Mouse (Mus musculus): Measurements from ENCODE around the gene Pawr.

The Pawr gene

DNA sequence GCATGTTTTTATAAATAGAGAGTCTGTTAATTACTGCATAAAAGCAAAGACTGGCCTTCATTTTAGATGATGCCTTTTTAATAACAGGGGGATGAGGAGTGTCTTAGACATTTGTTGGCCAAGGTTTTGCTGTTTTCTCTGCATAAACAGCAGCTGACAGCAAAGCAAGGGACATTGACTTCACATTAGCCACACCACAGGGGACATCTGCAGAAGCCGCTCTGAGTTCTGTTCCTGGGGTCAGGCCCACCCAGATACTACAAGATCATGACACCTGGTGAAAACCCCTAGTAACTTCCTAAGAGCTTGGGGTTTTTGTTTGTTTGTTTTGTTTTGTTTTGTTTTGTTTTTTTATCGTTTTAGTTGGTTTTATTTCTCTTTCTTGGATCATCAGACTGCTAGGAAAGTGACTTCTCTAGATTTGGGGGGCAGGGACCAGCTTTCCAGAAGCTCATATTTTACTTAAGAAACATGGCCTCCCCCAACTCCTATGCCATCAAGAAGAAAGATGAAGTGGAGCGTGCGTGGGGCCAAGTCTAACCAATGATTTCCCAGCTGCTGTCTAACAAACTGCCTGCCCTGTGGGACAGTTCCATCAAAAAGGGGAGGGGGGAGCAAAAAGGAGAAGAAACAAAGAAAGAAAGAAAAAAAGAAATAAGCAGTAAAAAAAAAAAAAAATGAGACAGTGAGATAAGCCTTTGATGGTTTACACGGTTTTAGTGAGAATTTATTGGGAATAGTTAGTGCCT, 57.4 kb downstream of the Pawr start:
- no peak for DNase-seq (ENCODE audit: low spot score in 2 of 2)

DNA sequence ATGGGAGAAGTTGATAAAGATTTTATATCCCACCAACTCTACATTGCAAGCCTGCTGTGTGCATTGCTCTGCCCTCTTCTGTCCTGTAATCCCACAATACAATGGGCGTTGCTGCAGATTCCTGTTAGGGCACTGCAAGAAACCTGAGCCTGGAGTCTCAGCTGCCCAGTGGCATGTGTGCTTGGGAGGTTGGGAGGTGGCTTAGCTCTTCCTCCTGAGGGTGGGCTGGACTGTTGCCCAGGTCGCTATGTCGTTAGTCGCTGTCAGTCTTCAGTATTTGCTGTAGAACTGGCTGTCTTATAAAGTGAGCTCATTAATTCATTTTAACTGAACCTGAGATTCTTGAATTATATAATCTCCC, 58.0 kb downstream of the Pawr start:
- DNase-seq (ENCODE audit: low spot score in 2 of 2), result no peak

DNA sequence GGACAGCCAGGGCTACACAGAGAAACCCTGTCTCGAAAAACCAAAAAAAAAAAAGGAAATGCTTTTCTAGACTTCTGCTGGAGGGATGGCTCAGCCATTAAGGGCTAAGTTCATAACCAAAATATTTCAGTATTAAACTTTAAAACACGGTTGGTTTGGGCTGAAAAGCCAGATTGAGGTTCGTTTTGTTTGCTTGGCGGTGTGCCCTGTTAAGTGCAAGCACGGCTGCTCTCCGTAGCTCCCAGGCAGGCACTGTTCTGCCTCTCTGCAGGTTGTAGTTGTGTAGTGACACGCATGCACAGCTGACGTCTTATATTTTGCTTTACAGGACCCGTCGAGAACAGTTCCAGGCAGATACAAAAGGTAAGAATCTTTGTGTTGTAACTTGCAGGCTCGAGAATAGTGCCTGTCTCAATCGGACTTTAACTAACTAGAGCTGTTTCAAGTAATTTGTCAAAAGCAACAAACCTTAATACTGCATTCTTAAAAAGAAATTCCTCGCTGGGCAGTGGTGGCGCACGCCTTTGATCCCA, 59.5 kb downstream of the Pawr start:
- DNase-seq (ENCODE audit: low spot score in 2 of 2), result no peak

DNA sequence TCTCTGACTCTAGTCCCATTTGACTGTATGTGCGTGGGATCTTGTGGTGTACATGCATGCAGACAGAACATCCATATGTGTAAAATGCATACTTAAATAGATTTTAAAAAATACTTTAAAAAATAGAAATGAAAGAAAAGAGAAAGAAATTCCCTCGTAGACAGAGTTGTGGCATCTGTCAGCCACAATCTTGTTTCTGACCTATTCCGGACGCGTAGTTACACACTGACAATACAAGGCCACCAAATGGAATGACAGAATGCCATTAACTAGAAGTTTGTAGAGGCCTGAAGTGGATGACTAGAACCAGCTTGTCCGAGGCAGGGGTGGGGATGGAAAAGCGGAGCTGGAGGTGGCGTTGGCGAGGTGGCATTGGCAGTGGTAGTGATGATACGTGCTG, 60.2 kb downstream of the Pawr start:
- no peak for DNase-seq (ENCODE audit: low spot score in 2 of 2)

DNA sequence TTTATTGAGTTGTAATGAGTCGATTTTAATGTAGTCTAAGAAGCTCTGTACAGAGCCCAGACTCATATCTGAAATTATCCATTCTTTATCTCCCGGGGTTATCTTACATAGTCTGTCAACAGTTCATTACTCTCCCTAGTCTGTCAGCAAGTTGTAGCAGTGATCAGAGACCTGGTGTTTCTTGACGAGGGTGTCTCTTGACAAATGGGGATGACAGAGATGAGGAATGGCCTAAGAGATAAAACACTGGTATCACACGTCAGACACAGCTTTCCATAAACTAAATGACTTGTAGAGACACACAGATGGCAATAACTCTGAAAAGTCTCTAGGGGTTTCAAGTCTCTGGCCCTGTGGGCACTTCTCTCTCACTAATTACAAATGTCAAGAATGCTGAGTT, 62.4 kb downstream of the Pawr start:
- no peak for DNase-seq (ENCODE audit: low spot score in 2 of 2)

DNA sequence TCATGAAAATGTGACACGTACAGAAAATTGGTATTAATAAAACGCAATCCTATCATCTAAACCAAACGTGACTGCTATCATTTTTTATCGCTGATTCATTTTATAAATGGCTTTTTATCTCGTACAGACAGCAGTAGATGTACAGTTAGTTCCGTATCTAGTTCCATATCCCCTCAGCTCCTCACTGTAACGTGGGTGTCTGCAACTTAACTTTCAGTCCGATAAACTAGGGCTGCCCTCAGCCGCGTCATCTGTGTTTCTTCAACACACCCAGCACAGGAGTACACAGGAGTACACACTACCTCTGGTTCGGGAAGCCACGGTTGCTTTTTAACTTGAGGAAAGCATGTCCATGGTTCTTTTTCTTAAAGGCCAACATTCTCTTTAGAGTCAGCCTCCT, 63.3 kb downstream of the Pawr start:
- no peak for DNase-seq (ENCODE audit: low spot score in 2 of 2)

DNA sequence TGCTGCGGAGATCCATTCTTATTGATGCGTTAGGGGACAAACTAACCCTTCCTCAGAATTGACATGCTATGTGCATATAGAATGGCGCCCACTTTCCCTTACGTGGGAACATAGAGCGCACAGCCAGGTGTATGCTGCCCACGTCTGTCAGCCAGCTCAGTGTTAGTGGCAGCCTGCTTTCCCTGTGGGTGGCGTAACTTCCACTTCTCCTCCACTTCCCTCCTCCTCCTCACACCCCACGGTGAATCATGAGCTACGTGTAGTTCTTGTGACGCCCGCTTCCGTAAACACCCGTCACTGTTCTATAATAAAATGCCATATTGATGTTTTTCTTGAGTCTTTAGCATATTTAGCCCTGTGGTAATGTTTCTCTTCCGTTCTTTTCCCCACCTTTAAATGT, 63.7 kb downstream of the Pawr start:
- DNase-seq (ENCODE audit: low spot score in 2 of 2), result no peak

DNA sequence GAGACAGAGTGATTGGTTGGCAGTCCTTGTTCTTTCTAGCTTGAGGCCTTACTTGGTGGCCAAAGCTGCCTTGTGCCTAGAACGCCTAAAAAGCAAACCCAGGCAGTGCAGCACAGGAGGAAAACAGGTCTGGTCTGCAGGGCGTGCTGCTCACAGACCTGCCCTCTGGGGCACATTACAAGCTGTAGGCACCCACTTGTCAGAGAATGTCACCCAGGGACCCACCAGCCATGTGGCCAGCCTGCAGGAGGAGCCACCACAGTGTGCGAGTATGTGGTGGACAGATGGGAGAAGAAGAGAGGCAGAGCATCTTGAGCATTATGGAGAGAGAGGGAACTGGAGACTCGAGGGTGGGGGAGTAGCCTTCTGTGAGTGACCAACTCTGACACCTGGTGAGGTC, 70.8 kb downstream of the Pawr start:
- DNase-seq (ENCODE audit: low spot score in 2 of 2), result no peak

DNA sequence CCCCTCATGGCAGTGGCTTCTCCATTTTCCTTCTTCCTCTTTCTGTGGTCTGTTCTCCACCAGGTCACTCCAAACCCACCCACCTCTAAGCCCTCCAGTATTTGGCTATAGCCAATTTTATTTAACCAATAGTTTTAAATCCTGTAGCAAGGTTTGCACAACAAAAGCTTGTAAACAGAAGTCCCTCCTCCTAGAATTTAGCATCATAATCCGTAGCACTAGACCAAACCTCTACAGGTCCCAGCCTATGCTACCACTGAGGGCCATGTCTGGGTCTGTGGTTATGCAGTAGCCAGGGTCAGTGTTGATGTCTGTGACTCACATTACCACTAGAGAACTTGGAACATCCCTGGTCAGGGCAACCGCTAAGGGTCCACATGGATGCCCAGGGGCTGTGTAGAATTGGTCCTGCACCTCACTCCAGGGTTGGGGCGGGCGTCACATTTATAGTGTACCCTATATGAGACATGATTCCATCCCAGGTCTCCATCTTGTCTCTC, 71.5 kb downstream of the Pawr start:
- no peak for DNase-seq (ENCODE audit: low spot score in 2 of 2)

DNA sequence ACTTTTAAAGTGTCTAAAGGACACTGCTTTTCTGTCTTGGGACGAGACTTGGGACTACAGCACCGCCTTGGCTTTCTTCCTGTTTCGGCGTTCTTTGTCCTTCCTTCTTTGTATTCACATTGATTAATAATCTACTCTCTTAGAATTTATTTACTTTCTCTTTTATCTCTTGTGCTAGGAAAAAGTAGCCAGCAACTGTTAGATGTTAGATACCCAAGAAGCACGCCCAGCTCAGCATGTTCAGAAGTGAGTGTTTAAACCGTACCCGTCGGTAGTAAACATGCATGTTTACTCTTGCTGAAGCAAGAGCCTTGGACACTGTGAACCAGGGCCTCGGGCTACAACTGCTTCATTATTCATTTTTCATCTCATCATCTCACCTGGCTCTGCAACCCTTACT, 72.2 kb downstream of the Pawr start:
- no peak for DNase-seq (ENCODE audit: low spot score in 2 of 2)

DNA sequence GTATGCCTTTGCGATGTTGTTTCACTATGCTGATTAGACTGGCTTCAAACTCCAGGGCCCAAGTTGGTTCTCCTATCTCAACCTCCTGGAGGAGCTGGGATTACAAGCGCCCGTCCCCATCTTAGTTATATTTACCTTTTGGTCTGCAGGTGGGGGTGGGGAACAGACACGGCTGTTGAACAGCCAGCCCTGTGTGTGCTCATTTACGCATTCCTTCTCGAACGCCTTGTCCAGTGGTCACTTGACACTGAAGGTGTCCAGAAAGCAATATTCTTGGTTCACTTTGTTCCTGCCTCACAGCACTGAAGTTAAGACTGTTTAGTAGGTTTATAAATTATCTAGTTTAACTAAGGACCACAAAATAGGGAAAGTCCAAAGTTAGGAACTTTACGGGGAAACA, 73.2 kb downstream of the Pawr start:
- DNase-seq (ENCODE audit: low spot score in 2 of 2), result no peak

DNA sequence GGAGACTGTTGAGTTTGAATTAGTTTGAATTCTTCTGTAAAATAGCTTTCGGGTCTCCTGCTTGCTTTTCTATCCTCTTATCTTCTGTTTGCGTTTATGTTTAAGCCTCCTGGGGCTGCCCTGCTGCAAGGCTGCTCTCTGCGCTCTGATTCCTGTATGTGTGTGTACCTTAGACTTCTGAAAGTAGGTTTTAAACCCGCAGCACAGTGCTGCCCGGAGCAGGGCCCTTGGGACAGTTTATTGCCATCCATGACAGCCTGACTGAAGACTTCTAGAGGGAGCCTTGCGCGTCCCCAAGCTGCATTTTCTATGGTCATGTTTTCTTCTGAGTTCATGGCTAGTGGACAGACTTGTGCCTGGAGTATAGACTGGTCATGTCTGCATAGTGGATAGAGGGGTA, 74.0 kb downstream of the Pawr start:
- DNase-seq (ENCODE audit: low spot score in 2 of 2), result no peak

DNA sequence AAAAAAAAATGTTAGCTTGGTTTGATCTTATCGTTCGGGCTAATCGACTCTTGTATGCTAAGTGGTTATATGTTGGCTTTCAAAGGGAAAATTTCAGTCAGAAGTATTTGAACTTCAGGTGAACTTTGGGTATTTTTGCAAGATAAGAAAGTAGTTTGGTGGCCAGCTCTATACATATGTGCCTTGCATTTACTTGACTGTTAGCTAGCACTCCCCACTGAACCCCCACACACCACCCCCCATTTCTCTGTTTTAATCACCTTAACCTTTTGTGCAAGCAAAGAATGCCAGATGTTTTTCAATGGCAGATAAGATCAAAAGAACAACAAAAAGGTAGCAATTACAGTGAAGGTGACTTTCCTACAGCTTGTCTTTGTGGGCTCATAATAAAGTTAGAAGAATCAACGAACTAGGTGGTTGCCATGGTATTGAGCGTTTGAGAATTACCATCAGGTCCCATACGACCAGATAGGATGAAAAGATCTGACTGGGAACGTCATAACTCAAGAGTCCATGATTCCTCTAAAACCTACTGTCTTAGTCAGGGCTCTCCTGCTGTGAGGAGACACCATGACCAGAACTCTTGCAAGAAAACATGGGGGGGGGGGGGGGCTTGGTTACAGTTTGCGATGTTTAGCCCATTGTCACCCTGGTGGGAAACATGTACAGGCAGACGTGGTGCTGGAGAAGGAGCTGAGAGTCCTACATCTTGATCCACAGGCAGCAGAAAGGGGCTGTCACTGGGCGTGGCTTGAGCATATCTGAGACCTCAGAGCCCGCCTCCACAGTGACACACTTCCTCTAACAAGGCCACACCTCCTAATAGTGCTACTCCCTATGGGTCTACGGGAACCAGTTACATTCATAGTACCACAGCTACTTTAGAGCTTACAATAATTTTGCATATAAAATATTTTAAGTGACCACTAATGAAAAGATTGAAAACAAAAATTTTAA, 75.2 kb downstream of the Pawr start:
- DNase-seq (ENCODE audit: low spot score in 2 of 2), result no peak

DNA sequence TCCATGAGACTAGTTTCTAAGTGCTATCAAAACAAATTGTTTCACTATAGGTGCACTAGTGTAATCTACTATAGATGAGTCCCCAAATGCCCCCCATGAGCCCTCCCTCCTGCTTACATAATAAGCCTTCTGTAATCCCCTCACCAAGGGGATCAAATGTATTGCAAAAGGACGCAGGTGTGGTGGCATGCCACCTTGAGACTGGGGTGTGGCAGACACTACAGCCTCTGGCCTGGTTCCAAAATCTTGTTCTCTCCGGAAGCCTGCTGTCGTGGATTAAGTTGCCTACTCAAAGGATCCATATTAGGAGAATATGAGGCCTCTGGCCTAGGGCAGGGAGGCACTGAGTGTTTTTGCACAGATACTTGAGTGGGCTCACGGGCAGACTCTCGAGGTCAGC, 76.1 kb downstream of the Pawr start:
- DNase-seq (ENCODE audit: low spot score in 2 of 2), result no peak

DNA sequence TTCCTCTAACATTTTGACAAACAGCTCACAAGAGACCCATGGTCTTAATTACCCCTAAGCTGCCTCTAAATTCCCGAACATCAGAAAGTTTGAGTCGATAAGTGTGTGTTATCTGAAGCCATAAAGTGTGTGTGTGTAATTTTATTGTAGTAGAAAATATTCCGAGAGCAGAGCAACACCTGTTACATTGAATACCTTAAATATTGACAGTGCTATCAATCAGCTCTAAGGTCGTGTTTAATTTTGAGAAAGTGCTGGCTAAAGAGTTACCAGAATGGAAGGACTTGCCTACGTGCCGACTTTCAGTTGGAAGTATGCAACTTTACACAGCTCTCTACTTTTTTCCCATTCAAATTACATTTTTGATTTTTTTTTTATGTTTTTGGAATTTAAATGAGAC, 76.5 kb downstream of the Pawr start:
- DNase-seq (ENCODE audit: low spot score in 2 of 2), result no peak

DNA sequence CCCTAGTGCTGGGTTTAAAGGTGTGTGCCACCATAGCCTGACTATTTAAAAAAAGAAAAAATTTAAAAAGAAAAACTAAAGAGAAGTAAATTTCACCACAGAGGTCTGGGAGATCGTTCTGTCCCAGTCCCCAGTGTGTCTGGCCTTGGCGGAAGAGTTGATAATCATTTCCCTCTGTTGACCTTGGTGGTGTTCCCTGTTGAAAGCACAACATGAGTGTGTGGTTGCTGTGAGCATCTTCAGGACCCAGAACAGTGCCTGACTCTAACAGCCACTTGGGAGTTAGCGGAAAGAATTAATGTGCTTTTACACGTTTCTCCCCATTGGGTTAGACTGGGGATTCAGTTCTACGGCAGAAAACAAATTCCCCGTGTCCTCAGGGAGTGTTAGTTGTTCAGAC, 77.1 kb downstream of the Pawr start:
- no peak for DNase-seq (ENCODE audit: low spot score in 2 of 2)

DNA sequence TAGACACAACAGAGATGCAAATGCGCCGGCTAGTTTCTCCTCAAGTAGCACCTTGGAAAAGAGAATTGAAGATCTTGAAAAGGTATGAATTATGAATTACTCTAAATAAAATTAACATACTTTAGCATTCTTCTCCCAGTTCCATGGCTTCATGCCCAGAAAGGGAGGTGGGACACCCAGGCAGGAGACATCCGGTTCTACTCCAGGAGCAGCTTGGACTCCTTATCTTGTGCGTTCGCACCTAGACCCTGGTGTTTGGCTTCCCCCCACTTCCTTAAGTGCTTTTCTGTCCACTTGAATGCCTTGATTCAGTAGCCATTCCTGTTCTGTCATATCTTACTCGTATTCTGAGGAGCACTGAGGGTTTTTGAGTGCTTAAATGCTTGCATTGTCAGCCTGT, 77.6 kb downstream of the Pawr start:
- no peak for DNase-seq (ENCODE audit: low spot score in 2 of 2)

DNA sequence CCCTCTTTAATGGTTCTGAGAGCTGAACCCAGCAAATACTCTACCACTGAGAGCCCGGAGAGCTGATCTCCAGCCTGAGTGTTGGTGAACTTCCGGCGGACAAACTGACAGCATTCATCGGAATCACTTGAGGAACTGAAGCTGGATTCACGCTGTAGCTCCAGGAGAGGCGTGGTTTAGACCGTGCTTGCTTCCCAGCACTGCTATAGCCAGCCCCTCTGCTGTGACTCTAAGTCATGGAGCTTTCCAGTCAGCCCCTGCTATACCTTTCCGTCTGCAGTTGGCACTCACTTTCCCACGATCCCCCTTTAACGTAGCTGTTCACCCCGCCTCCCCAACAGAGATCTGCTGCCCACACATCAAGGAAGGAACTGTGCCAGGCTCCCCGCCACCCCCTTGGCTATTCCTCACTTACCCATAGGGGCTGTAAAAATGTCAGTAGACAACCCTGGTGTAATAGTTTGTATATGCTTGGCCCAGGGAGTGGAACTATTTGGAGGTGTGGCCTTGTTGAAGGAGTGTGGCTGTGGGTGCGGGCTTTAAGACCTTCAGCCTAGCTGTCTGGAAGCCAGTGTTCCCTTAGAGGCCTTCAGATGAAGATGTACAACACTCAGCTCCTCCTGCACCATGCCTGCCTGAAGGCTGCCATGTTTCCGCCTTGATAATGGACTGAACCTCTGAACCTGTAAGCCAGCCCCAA, 83.2 kb downstream of the Pawr start:
- no peak for DNase-seq (ENCODE audit: low spot score in 2 of 2)

DNA sequence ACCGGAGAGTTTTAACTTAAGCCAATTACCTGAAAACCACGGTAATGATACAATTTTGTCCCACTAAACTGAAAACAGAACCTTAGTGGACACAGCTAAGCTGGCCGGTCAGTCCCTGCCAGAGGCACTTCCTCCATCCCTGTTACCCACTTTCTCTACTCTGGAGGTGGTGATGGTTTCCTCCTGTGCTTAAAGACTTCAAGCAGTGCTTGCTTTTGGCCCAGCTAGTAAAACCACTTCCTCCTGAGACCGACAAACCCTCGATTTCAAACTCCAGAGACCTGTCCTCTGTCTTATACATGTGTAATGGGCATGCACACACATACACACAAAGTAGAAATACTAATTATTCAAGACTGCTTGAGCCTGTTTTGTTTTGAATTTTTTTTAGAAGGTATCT, 85.5 kb downstream of the Pawr start:
- DNase-seq (ENCODE audit: low spot score in 2 of 2), result no peak

DNA sequence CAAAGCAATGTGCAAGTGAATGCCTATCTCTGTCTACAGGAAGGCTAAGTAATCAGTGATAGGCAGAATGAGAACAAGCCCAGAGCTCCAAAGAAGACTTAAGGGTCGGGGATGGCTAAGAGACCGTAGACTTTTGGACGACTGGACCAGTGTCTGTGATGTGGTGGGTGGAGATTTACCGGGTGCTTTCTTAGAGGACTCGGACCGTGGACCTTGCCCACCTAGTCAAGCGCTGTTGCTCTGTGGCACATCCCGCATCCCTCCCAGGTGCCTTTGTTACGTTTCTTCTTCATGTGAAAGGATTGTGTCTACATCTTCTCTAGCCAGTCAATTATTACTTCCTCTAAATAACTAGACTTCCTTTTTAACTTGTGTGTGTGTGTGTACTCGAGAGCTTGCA, 98.6 kb downstream of the Pawr start:
- no peak for DNase-seq (ENCODE audit: low spot score in 2 of 2)

DNA sequence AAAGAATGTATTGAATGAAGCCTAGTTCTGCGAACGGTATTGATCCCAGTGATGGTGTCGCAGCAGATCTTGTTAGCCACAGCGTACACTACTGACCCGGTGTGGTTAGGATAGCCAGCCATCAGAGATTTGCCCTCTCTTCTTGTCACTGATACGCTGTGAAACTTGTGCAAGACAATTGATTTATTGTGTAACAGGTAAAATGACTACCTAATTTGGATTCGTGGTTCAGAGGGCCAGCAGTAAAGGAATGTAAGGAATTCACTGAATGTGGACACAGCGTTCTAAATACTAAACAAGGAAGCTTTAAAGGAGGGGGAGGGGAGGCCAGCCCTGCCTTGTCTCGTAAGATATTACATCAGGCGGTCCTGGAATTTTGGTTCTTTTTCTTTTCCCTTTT, 100.3 kb downstream of the Pawr start:
- no peak for DNase-seq (ENCODE audit: low spot score in 2 of 2)

DNA sequence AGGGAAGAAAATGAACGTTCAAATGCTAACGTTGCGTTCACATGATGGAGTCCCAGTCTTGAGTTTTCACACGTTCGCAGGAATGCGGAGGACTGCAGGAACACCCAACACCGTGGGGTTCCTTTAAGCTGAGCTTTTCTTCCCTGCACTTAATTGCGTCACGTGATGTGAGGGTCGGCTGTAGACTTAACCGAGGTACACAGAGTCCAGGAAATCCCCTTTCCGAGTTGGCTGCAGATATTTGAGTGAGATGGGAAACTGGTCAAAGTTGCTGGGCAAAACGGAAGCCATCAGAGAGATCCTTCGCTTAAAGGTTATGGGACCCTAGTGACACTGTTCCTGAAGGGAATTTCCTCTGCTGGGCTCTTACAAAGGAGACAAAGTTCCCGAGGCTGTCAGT, 102.1 kb downstream of the Pawr start:
- DNase-seq (ENCODE audit: low spot score in 2 of 2), result no peak

Data from frontal cortex, postnatal 25 days (tissue).